Mouse (Mus musculus) cerebellum, adult (tissue): Measurements from ENCODE around the gene Ube2q1.

ENCODE experiments used
- ATAC-seq: cut with Nextera tagmentation; 2 replicates; pipeline ENCODE4 v1.9.2; 2017; ENCODE audit warnings: mild to moderate bottlenecking, moderate library complexity, mixed read lengths; ENCODE audit not compliant: insufficient number of reproducible peaks, low FRiP score, low TSS enrichment

Gene Ube2q1

DNA sequence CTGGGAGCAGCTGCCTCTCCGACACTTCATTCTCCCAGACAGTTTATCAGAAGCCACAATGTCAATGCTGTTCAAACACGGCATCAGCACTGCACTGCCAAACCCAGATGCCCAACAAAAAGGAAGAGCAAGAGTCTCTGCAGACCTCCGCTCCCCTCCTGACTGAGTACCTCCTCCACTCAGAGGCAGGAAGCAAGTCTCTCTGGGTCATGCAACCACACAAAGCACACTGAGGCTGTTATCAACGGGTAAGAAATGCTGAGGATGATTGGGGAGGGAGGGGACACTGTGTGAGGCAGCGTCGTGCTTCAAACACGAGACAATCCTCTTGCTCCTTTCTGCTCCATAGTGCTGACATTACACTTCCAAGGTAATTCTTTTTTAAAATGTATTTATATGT is 46.5 kb downstream of the Ube2q1 start:
- ATAC-seq = no peak

DNA sequence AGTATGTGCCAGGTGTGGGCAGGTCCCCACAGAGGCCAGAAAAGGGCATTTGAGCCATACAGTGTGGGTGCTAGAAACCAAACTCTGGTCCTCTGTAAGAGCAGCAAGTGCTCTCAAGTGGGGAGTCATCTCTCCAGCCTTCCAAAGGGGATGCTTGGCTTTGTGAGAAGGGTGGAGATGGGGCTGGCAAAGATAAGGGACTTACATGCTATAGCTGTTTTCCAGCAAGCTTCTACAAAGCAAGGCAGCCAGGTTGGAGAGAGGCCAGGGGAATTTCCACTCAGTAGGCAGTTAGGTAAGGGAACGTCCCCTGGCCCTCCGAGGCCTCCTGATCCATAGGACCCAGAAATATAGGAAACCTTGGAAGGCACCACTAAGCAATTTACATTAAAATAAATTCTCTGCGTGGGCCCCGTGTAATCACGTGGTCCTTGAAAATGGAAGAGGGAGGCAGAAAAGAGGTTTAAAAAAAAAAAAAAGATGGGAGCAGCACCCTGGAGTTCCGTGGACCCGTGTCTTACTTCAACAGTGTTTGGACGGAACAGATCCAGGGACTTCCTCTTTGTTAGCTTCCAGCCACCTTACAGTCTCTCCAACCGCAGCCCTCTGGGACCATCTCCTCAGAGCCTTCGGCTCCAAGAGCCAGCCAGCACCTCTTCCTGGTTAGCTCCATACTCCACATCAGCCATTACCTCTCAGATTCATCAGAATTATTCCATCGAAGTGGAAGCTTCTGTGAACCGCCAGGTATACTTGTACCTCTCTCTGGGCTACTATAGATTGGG is 47.1 kb downstream of the Ube2q1 start:
- ATAC-seq = no peak

DNA sequence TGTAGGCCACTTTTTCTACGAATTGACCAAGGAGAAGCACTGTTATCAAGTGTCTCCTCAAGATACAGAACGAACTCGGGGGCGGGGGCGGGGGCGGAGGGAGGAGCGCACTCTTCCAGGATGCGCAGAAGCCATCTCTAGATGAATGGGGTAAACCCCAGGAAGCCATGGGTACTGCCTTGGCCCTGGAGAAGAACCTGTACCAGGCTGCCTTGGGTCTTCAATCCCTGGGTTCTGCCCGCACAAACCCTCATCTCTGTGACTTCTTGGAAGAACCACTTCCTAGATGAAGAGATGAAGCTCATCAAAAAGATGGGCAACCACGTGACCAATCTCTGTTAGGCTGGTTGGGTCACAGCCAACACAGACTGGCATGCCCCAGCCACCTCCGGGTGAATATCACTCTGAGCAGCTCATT is 47.7 kb downstream of the Ube2q1 start:
- no peak for ATAC-seq

DNA sequence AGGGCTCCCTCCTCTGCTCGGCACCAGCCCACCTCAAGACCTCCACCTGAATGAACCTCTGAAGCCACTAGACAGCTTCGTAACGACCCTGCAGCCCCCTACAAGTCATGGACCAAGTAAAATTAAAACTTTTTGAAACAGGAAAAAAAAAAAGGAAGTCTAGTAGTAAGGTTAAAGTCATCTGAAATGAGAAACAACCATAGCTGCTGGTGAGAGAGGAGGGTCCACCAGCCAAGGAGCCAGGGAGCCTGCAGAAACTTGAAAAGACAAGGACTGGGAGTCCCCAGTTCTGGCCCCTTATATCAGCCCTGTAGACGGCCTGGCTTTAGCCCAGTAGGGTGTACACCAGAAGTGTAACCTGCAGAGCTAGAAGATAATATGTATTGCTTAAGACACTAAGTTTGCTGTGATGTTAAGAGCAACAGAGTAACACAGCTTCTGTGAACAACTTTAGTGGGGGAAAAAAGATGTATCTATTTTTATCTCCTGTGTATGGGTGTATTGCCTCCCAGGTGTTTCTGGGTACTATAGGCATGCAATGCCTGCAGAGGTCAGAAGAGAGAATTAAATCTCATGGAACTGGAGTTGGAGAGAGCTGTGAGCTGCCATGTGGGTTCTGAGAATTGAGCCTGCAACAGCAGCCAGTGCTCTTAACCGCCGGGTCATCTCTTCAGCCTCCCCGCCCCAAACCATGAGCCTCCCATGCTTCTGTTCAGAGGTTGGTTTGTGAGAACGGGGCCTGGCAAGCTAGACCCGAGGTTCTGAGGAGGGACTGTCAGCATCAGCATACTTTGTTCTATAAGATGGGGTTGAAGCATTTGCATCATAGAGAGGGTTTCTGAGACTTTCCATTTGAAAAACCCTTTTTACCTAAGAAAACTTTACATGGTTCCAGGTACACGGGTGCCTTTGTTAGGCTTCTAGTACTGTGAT is 48.4 kb downstream of the Ube2q1 start:
- no peak for ATAC-seq

DNA sequence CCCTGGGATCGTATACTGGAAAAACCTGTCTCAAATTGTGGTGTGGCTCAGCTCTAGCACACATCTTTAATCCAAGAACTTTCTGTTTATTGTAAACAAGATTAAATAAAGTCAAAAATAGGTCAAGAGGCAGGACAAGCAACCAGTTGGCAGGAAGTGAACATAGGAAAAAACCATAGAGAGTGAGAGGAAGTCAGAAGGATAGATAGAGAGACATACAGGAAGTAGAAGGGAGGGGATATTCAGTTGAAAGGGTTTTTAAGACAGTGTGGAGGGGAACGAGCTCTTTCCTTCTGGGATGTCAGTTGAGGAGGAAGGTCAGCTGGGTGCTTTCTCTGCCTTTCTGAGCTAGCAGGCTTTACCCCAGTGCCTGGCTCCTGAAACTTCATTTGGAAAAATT is 50.2 kb downstream of the Ube2q1 start:
- ATAC-seq = no peak

DNA sequence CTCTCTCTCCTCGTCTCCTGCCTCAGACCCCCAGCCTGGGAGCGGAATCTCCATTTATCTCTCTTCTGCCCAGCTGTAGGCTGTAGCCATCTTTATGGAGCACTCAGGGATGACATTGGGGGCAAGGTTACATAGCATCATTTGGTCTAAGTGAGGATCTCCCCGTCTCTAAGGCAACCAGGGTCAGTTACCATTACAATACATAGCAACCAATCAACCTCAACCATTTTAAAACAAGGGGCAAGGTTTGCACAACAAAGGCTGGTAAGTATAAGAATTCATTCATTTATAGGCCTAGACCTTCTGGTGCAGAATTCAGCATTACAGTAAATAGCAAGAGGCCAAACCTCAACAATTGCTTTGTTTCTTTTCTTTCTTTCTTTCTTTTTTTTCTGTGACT is 52.9 kb downstream of the Ube2q1 start:
- no peak for ATAC-seq

DNA sequence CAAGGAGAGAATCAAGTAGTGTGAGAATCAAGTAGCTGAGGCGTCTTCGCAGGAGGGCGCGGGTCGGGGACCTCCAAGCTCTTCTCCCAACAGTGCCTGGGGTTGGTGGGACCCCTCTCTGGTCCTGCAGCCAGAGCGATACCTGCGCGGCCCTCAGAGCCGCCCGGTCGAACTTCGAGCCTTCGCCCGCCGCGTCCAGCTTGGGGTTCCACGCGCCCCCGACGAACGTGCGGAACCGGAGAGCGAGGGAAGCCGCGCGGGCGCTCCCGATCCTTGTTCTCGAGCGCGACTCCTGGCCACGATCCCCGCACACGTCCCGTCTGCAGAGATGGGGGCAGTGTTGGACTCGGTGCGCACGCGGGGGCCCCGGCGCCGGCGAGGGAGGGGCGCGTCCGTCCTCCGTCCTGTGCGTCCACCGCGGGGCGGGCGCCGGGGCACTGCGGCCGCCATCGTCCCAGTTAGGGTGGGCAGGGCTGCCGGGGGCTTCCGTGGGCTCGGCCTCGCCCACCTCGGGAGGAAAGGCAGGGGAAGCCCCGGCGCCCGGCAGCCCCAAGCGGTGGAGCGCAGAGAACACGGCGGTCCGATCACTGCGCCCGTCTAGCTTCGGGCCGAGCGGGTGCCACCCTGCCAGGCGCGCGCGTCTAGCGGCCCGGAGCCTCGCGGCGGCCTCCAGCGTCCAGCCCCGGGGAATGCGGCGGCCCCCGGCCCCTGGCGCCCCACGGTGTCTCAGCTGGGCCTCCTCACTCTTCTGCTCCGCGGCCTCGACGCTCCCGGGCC is 57.6 kb downstream of the Ube2q1 start, which contains the start of gene She:
Gene She (plus strand): TSS at position 556 of the 777 bp plus-strand sequence.
- no peak for ATAC-seq
